Mouse (Mus musculus) brain, embryonic 14.5 days (tissue): ENCODE measurements around the gene Gemin7. TPM values are rescaled to one million over a fixed set of nuclear protein-coding genes. Genes with fewer than 3 reads are reported as not detected.

Source experiments
- DNase-seq: peaks from one replicate; pipeline ENCODE4 v3.0.0-alpha.2; 2011; ENCODE audit warnings: low read depth
- CTCF ChIP-seq: fragments of 200-500 bp; IDR thresholded peaks from 2 replicates; pipeline ENCODE4 v1.5.1; 2012; ENCODE audit warnings: inconsistent platforms, mild to moderate bottlenecking, moderate library complexity, borderline replicate concordance; ENCODE audit not compliant: insufficient read depth, insufficient read length; ENCODE audit errors: extremely low read depth
- POLR2A ChIP-seq: fragments of 200-500 bp; IDR thresholded peaks from 2 replicates; pipeline ENCODE4 v1.6.1; 2012; ENCODE audit warnings: mild to moderate bottlenecking, inconsistent platforms, borderline replicate concordance; ENCODE audit not compliant: poor library complexity, insufficient read depth, insufficient read length, severe bottlenecking; ENCODE audit errors: extremely low read depth
- polyA plus RNA-seq: library from polyadenylated mRNA; depleted of rRNA; stranded (reverse); fragments of >200 nt; gene quantifications from 2 replicates; pipeline ENCODE4 v1.2.3, GENCODE M21; 2012

Gemin7 gene
- polyA plus RNA-seq, 1 experiment, result 67.3 TPM

DNA sequence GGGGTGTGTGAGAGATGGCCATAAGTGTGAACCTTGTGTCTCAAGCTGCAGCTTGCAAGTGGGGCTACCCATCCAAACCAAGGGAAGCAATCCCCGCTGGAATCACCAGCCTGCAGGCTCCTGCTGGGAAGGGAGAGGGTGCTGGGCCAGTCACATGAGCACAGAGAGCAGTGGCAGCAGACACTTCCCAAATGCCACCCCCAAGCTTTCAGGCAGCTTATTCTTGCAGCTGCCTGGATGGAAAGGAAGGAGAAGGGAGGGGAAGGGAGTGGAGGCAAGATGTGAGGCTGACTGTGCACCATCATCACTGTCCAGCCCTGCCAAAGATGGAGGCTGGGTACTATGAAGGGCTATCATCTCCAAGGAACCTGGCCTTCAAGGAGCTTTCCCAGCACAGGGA is 23.2 kb downstream of the Gemin7 start:
- no peak for DNase-seq
- TF ChIP-seq CTCF (no peak), POLR2A (no peak)

DNA sequence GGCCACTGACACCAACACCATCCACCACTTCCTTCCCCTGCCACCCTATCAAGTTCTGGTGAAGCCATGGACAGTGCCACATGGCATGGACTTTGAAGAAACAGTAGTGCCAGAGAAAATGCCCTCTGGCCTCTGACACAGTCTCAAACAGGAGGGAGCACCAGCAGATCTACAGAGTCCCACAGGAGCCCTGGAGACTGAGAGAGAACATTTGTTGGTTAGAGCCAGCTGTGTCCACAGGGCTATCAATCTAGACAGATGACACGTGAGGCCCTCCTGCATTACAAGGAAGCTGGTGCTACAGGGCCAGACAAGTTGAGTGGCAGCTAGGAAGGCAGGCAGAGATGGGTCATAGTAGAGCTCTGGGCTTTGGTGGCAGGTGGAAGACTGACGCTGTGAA is 25.0 kb downstream of the Gemin7 start:
- DNase-seq, result no peak

GRCm38 (mm10) chr7:19551634-19552033 is 25.8 kb downstream of the Gemin7 start:
- DNase-seq, result no peak
- TF ChIP-seq POLR2A (no peak), CTCF (no peak)

More for the DNA sequence above, 25.0 kb downstream of the Gemin7 start:
- TF ChIP-seq POLR2A (no peak), CTCF (no peak)

DNA sequence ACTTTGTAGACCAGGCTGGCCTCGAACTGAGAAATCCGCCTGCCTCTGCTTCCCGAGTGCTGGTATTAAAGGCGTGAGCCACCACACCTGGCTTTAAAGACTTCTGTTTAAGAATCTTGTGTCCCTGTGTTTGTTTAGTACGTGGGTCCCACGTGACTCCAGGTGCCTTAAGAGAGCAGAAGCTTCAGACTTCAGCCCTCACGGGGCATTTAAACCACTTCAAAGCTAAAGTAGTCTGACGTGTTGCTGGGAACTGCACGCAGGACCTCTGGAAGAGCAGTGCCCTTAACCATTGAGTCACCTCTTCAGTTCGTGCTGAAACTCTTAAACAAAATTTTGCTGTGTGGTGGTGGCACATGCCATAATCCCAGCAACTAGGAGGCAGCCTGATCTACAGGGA is 28.0 kb downstream of the Gemin7 start:
- no peak for DNase-seq
- TF ChIP-seq POLR2A, result no peak
- TF ChIP-seq CTCF, result no peak

DNA sequence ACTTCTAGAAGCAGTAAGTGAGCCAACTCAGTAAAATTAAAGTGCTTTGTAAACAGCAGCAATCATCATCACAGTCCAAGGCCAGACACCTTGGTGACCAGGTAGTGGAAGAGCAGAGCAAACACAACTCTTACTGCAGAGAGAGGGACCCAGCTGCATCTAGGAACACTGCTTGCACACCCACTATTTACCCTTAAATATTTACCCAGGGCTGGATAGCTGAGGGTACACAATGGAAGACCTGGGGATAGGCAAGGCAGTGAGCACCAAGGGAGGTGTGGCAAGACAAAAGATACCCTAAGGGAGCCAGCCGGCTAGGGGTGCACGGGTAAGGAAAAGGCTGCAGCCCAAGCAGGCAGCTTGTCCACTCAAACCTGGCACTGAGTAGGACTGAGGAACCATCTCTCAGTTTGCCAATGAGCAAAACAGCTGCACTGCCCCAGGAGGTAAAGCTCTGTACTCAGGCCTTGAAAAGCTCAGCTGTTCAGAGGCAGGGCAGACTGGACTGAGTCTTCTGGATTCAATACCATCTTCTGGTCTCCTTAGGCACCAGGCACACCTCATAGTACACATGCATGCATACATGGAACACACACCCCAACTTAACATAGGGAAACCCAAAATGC is 29.9 kb downstream of the Gemin7 start:
- DNase-seq, result no peak
- TF ChIP-seq CTCF (no peak), POLR2A (no peak)

GRCm38 (mm10) chr7:19546007-19546406 is 31.4 kb downstream of the Gemin7 start:
- DNase-seq, result no peak

GRCm38 (mm10) chr7:19543584-19543983 is 33.8 kb downstream of the Gemin7 start:
- DNase-seq, result no peak
- TF ChIP-seq CTCF, result peak; percentile 52; the same call in 1 of the 2 replicates
- no peak for TF ChIP-seq POLR2A

More at GRCm38 (mm10) chr7:19546007-19546406, 31.4 kb downstream of the Gemin7 start:
- TF ChIP-seq POLR2A (no peak), CTCF (no peak)

- DNase-seq, result peak; percentile 91
- no peak for TF ChIP-seq CTCF
- no peak for TF ChIP-seq POLR2A
These were observed 35.2 kb downstream of the Gemin7 start for GRCm38 (mm10) chr7:19542155-19542691.

DNA sequence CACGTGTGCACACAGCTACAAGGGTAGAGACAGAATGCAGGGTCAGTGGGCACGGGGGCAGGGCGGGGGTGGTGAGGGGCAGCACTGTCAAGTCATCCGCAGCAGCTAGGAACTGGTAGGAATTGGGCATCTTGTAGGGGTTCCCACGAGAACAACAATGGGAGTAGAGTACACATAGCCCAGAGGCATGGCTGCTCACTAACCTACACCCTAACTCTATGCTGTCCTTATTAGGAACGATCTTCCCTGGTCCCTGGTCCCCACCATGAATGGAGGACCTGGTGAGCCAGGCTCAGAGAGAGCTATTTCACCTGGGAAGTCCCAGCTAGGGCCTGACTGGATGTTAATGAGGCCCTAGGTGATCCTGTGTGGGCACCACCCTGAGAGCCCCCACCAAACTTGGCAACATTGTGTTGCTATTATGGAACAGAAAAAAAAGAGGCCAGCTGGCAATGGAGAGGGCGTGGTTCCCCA is 35.7 kb downstream of the Gemin7 start:
- no peak for DNase-seq
- TF ChIP-seq POLR2A (no peak), CTCF (no peak)

DNA sequence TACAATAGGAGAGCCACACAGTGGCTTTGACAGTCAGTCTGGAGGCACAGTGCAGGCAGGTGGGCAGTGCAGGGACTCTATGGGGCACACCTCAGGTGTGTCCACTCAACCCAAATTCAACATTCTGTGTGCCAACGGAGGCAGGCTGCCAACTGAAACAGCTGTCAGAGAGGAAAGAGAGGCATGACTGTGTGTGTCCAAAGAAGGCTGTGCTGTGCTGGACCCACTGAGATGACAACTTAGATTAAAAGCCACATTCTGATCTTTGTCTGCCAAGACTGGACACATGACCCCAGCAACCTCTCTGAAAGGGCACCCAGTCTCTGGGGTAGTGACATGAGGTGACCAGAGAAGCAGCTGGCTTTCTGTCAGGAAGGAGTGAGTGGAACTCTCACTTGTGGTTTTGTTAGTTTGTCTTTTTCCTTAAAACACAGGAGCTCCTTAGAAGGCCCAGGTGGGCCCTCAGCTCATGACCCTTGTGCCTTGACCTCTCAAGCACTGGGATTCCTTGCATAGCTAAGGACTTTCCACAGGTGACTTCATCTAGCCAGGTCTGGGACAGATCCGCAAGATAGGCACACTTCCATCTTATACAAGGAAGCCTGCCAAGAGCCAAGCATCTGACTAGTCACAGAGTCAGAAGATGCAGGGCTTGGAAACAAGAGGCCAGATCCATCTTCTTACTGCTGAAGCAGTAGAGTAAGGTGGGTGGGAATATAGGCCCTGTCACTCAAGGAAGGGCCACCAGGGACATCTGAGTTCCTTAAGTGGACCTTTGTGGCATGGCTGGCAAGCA is 36.4 kb downstream of the Gemin7 start:
- no peak for TF ChIP-seq CTCF
- TF ChIP-seq POLR2A, result no peak
- no peak for DNase-seq

GRCm38 (mm10) chr7:19534676-19535075 is 42.7 kb downstream of the Gemin7 start:
- DNase-seq, result no peak
- TF ChIP-seq CTCF, result no peak
- TF ChIP-seq POLR2A, result no peak

GRCm38 (mm10) chr7:19532240-19532639 is 45.2 kb downstream of the Gemin7 start:
- TF ChIP-seq POLR2A, result no peak
- TF ChIP-seq CTCF, result no peak
- no peak for DNase-seq

GRCm38 (mm10) chr7:19531077-19531476 is 46.3 kb downstream of the Gemin7 start:
- no peak for TF ChIP-seq CTCF
- TF ChIP-seq POLR2A, result no peak
- DNase-seq, result no peak
